Mouse (Mus musculus): ENCODE data around the gene Tenm2. TPM values are rescaled to one million over a fixed set of nuclear protein-coding genes. Genes with fewer than 3 reads are reported as not detected.

The Tenm2 gene
- total RNA-seq, 2 experiments from 2014 or later: not detected

DNA sequence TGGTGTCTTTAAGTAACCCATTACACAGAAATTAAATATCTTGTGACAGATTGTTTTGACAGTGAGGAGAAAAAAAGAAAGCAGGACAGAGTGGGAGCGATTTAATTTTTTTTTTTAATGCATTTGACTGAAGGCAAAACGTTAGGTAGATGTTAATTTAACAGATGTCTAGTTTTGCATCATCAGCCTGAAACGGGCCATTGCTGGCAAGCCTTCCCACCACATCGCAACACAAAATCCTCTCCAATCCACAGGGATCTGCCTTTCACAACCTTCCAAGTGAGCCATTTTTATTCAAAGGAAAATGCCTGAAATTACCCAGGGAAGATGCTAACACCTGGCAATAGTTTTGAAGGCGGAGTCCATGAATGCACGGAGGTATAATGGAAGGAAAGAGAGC lies 535.6 kb downstream of the Tenm2 start:
- no peak for ATAC-seq (ENCODE audit: poor library complexity, severe bottlenecking)

DNA sequence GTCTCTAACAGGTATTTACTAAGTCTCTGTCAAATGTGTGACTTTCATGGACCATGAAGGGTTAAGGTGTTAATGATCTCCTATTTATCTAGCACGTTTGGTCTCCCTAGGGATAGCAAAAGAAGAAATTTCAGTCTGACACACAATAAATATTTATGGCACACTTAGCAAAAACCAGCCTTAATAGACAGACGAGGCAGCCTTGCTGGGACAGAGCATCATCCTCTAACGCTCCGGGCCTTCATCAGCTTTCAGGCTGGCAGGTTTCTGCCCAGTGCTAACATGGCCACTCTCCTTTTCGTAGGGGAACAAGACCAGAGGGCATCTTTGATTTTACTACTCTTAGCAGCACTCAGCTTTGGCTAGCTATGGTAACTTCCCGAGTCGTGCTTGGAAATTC lies 537.5 kb downstream of the Tenm2 start:
- no peak for ATAC-seq (ENCODE audit: poor library complexity, severe bottlenecking)

DNA sequence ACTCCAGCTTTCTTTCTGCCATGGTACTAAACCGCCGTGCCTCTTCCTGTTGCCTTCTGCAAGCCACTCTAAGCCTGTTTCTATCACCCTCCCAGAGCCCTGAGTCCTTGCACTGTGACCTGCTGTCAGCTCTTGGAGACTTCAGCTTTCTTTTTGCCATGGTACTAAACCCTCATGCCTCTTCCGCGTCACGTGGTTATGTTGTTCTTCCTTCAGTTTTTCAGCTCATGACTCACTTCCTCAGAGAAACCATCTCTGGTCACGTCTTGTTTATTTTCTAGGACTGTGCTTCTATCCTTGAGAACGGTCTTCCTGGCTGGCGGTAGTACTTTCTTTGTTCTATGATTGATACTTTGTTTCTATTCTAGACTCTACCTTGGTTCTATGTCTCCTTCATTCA lies 537.9 kb downstream of the Tenm2 start:
- ATAC-seq (ENCODE audit: poor library complexity, severe bottlenecking): no peak

DNA sequence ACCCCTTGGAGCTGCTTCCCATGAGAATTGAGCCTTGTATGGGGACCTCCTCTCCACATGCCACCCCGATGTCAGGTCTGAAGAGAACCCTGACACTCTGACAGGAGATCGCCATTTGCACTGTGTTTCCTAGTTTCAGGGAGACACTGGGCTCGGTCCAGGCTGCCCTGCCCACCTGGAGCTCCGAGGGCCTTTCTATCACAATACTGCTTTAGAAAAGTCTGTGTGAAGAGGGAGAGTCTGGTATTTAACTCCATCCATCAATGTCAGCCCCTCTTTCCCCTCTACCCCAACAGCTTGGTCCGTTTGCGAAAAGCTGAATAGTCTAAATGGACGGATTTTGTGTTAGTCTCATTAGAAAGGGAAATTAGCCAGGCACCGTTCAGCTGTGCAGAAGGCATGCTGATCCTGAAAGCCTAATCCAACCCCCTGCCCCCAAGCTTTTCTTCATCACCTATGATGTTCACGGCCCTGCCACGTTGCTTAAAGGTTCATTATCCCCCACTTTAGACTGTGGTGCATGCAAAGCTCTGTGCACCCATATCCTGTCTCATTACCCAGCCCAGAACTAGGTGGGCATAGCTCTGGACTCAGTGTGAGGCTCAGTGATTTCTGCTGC lies 538.6 kb downstream of the Tenm2 start:
- no peak for ATAC-seq (ENCODE audit: poor library complexity, severe bottlenecking)

DNA sequence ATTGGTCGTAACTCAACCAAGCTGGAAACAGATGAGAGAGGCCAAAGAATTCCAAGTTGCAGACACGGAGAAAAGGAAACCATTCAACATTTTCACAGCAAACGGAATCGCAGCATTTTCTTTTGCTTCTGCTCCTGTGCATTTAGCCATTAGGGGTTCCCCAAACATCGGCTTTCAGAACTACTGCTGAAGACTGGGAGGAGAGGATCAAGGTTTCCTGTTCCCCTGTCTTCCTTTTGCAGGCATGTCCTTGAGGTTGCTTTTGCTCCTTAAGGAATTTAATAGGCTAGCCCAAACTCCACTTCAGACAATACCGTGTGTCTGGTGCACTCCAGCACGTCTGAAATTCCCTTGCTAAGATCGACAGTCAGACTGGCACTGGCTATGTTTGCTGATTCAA lies 541.0 kb downstream of the Tenm2 start:
- ATAC-seq (ENCODE audit: poor library complexity, severe bottlenecking): no peak

DNA sequence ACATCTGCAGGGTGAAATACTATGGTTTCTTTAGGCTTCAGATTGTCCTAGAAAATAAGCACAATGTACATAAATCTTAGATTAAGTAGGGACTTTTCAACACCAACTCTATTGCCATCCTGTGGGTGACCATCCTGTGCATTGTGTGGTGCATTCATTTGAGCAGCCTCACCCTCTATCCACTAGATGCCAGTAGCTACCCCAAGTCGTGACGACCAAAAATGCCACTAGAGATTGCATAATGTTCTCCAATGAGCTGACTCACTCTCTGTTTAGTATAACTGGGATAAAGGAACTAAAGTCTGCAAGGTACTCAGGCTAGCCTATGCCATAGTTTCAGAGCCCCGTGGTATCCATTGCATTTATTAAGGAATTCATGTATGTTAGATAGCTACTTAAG lies 543.1 kb downstream of the Tenm2 start:
- no peak for ATAC-seq (ENCODE audit: poor library complexity, severe bottlenecking)

DNA sequence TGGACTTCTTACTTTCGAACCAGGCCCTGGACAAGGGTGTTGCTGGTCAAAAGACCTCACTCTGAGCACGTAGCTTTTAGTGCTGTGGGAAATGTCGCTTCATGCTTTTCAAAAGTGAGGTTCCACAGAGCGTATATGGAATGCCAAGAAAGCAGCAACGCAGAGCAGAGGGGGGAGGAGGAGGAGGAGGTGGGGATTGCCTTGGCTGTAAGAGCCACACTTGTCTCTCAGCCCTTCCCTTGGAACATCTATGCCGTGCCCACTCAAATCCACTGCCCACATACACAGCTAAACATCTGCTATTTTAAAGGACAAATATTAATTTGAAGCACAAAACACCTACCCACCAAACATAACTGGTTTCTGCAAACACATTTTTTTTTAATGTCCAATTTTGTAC lies 544.9 kb downstream of the Tenm2 start:
- ATAC-seq (ENCODE audit: poor library complexity, severe bottlenecking): no peak

DNA sequence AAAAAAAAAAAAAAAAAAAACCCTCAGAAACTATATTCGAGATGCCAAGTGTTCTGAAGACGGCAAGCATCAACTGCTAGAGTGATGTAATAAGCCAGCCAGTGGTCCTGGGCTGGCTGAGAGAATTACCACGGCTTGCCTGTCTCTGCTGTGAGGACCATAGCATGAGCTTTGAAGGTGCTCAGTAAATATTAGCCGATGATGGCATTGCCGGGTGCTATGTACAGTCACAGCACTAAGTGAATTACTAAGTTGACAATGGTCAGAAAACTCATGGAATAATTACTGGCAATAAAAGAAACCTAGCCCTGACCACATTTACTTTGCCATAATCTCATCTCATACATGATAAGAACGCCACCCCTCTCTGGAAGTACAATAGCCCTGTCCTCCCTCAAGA lies 549.5 kb downstream of the Tenm2 start:
- no peak for ATAC-seq (ENCODE audit: poor library complexity, severe bottlenecking)

DNA sequence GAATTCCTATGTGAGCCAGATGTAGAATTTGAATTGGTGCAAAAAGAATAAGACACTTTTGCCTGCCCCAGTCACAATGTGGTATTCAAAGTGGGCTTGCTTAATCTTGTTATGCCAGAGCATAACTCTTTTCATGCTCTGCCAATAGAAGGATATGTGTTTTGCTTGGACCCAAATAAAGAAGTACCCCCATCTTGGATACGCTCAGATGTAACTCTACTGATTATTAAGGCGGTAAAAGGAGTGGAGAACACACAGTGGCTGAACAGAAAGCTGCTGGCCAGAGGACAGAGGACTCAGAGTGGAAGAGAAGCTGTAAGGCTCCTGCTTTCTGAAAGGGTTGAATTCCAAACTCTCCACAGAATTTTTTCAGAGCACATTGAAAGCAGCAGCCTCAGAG lies 556.4 kb downstream of the Tenm2 start:
- ATAC-seq (ENCODE audit: poor library complexity, severe bottlenecking): no peak

DNA sequence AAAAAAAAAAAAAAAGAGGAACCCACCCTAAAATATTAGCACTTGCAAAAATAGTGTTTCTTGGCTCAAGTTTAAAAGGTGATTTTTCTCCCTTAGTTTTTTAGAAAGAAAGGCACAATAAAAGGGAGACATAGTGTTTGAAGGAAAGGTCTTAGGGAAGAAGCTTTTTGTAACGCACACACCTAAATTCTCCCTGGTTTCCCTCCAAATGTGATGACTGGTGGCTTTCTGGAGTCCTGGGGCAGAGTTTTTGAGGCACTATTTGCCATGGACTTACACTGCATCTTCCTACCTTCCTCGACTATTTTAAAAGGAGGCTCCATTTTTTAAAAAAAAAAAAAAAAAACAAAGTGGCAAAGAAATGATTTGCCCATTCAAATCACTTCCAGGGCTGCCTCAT lies 557.2 kb downstream of the Tenm2 start:
- ATAC-seq (ENCODE audit: poor library complexity, severe bottlenecking): no peak

DNA sequence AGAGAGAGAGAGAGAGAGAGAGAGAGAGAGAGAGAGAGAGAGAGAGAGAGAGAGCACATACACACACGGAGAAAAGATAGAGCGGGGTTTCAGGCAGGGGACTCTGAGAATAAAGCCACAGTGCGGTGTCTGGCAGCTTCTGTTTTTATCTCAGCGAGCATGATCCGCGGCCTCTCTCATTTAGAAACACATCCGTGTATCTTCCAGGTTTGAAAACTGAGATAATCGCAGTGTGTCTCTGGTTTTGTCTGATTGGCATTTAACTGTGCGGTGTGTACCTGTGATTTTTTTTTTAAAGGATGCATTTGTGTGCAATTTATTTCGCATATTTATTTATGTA lies 557.7 kb downstream of the Tenm2 start:
- no peak for ATAC-seq (ENCODE audit: poor library complexity, severe bottlenecking)

DNA sequence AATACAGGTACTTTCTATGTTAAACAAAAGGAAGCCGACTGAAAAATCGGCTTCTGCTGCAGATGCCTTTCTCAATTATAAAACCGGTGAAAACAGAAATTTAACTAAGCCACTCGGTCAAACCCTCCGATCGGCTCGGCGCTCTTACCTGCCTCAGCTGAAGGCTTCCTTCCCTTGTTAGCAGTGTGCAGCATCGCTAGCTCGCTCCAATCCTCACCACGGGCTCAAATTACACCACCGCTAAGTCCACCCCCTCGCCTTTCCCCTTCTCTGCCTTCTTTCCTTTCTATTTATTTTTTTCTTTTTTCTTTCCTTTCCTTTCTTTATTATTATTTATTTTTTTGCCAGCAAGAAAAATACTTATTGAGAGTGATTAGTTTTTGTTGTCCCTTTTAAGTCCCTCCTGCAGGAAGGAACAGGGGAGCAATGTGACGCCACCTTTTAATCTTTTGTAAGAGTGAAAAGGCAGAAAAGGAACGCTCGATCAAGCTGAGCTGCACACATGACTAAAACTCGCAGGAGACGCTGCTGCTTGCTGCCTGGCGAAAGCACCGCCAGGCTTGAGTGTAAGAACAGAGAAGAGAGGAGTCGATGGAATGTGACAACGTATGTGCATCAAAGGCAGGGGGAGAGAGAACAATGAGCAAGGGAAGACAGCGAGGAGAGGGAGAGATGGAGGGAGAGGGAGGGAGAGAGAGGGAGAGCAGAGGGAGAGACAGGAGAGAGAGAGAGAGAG lies 558.3 kb downstream of the Tenm2 start:
- ATAC-seq (ENCODE audit: poor library complexity, severe bottlenecking): no peak

DNA sequence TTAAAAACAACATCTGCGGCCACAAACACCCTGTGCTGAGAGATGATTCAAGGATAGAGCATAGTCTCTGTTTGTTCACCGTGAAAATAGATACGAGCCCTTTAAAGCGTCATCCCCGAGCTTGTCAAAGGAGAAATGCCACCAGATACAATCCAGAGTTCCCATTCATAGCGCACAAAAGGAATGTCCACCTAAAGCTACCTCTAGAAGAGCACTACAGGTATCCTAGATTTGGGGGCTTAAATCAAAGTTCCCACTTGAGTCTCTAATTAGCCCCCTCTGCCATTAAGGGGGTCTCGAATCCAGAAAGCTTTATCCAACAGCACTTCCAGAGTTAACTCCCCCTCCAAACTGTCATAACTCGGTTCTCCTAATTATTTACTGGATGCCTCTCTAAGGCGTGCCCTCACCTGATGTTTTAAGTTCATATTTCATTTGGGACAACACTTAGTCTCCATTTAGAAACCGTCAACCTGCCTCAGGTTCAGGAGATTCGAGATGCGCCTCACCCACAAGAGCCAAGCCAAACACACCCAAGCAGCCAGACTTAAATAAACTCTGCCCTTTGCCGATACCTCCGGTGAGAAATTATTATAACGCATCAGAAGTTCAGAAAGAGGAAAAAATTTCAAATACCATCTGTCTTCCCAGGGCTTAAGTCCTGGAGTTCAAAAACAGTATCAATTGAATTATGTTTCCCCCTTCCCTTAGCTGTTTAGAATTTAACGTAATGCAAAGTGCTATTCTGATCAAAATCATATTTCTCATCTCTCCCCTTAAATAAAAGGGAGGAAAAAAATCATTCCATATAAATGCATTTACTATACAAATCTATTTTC lies 559.1 kb downstream of the Tenm2 start:
- ATAC-seq (ENCODE audit: poor library complexity, severe bottlenecking): no peak

DNA sequence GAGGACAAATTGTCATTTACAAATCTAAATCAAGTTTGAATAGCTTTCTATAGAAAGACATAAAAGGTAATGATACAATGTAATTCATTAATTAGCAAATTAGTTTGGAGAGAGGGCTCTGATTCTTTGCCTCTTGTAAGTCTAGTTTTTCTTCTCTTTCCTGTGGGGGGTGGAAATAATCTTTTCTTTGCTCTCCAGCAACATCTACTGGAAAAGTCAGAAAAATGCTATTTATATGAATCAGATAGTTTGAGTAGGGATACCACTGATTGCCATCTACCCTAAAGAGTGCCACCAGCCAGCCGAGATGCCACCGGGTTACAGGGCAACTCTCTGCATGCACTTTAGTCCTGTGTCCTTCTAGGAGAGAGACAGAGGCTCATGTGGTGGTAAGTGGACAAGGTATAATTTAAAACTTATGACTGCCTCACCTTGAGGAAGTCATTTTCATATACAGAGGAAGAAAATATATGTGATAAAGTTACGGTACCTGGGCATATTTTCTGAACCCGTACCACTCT lies 560.8 kb downstream of the Tenm2 start:
- no peak for ATAC-seq (ENCODE audit: poor library complexity, severe bottlenecking)

DNA sequence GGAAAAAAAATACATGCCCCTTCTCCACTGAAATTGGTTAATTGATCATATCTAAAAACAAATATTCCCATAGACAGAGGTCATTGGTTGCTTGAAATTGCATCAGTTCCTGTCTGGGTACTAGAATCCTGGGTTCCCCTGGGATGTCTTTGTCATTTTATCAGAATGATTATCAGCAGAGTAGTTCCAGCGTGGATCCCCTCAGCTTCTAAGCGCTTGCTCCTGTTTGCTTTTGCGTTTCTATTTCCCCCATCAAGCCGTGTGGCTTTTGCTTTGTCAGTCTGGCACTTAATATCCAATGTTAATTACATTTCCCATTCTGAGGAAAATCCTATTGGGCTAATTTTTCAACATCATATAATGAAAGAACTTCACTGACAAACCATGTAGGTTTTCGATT lies 561.6 kb downstream of the Tenm2 start:
- no peak for ATAC-seq (ENCODE audit: poor library complexity, severe bottlenecking)

DNA sequence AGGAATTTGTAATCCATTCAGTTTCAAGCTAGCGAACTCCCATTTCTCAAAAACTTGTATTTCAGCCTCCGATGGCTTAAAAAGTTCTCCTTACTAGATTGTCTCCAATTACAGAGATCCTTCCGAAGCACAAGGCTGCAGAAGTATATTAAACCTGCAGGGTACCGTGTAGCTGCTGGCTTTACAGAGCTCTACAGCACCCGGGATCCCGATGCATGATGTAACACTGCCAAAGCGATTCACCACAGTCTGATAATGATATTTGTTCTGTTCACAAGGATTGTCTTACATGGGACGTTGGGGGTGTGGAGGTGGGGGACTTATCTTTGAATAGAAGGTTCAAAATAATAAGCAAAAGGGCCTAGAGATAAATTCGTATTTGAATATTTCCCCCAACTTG lies 564.6 kb downstream of the Tenm2 start:
- no peak for ATAC-seq (ENCODE audit: poor library complexity, severe bottlenecking)

DNA sequence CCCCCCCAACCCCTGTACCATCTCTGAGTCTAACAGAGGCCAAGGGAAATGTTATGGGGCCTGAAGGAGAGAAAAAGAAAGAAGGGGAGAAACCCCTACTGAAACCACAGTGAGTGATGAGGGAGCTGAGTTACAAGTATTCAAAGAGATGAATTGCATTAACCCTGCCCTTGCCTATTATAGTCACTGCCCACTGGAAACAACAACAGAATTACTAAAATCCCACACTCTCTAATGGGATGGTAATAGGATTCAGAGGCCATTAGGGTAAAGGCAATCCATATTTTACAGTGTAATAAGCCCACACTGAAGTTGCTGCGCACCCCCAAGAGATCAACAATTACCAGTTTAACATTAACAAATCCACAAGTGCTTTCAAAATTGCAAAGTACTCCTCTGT lies 571.7 kb downstream of the Tenm2 start:
- no peak for ATAC-seq (ENCODE audit: poor library complexity, severe bottlenecking)

DNA sequence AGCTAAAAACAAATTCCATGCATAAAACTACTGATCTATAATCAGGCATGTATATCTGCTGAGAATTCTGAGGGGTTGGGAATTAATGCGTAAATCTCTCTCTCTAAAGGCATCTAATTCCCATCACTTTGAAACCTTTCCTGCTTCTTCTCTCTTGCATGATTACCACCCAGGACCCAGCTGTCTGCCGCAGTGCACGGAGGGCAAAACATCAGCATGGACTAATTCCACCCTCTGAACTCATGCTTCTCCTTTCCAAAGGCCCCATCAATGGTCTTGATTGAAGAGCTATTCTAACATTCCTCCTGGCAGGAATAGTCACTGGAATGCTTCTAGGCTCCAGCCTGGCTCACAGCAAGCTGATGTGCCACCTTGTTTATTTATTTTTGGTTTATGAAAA lies 572.2 kb downstream of the Tenm2 start:
- ATAC-seq (ENCODE audit: poor library complexity, severe bottlenecking): no peak

DNA sequence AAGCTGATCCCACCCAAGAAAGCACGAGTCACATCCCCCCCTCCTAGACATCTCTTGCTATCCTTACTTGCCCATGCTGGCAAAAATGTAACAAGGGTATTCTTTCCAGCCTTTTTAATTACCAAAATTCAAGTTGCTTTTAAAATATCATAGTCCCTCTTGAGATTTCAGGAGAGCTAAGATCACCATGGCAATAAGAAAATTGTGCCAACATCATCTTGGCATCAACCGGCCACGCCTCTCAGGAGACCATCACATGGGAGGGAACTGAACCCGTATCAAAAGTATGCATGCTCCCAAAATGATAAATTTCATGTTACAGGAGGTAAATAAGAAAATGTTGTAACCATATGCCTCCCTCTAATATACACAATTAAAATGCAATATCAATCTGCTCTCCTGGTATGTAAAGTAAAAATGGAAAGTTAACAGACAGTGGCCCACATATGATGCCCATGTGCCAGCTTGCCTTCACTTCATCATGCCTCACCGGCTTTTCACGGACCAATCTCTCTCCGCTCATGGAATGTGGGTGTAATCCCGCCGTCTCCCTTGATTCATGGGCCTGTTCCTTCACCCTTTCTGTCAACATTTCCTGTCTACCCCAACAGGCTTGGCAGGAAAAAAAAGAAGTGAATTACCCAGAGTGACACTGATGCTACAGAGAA lies 582.0 kb downstream of the Tenm2 start:
- ATAC-seq (ENCODE audit: poor library complexity, severe bottlenecking): no peak

DNA sequence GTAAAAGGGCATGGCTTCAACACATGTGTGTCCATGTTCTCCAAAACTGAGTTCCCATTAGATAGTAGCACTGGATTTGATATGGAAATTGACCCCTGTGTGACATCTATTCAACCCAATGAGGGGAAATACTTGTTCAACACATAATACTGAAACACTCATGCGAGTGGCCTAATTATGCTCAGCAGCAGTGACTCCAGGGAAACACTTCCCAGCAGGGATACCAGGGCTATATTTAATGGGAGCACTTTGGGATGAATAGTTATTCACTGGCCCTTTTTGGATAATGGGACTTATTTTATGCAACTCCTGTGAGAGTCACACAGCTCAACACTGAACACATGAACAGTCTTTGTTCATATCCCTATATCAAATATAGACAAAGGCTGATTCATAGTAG lies 588.6 kb downstream of the Tenm2 start:
- no peak for ATAC-seq (ENCODE audit: poor library complexity, severe bottlenecking)

DNA sequence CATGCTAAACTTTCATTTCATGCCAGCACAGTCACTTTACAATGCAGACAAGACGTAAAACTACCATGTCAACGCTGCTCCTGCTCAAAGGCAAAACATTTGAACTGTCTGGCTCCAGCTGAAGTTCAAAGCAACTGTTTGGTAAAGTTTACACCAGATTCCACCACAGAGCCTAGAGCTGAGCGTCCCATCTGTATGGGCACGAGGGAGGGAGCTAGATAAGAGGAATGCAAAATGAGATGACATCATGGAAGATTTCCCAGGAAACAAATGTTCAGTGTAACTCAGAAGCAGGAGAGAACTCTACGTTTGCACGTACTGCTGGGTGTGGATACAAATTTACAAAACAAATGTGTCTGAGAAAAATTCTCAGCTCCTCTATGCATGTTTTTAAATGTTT lies 600.7 kb downstream of the Tenm2 start:
- ATAC-seq (ENCODE audit: poor library complexity, severe bottlenecking): no peak

Data from megakaryocyte, adult 5-6 weeks (primary cell).